Mouse (Mus musculus) kidney, postnatal 10 days (tissue): Measurements from ENCODE around the gene Gm12886.

Experiments
- DNase-seq: peaks from one replicate; pipeline ENCODE4 v3.0.0; 2021; ENCODE audit warnings: mixed read lengths

Gene Gm12886

DNA sequence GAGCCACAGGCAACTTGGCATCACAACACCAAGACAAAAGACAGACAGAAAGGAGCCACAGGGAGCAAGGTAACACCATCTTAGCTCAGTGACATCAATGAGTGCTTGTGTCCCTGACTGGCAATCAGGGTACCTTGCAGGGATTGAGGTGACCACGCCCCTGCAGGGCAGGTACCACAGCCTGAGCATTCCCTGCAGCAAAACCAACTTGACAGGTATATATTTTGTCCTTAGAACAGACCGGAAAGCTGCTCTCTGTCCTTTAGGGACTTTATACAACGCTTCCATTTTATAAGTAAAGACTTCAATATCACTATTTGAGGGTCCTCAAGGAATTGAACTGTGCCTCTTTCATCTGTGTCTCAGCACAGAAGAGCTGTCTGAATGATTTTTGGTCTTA lies at the start of gene Gm12886:
Gene Gm12886 (minus strand): TSS at position 101 of the 400 bp plus-strand sequence.
- DNase-seq: no peak
